Mouse (Mus musculus) gastrocnemius, postnatal 36 days (tissue): ENCODE measurements at regions not wholly inside any gene's neighbourhood (a gene's known extent, or its start where the extent isn't known, plus 50 kb on each side); places are given as distances from the start of the nearest gene placed in this dataset.

Experiments used
- DNase-seq, 2 experiments: peaks; one replicate each; pipeline ENCODE4 v3.0.0; 2022
- intact Hi-C: fragments of 180-260 bp; cut with DNase I; formaldehyde crosslinking; loops from one replicate; pipeline ENCODE4 v1.15.1; 2025

DNA sequence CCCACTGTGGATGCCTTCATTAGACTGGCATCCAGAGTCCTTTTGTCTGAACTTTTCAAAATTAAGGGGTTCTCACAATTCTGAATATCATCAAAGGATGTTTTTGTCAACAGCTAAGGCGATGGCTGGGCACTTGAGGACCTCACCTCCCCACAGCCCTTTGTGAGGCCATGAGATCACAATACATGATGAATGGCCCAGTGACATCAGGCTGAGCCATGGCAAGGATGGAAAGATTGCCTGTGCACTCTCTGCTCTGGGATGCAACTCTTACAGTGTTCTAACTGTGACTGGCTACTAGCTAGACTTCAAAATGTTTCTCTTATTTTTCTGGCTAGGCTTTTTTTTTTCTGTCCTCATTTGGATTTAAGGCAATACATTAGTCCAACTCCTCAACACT is 304.8 kb downstream of the Tbc1d1 start:
- no peak for DNase-seq
- intact Hi-C loops, result no loop called here

DNA sequence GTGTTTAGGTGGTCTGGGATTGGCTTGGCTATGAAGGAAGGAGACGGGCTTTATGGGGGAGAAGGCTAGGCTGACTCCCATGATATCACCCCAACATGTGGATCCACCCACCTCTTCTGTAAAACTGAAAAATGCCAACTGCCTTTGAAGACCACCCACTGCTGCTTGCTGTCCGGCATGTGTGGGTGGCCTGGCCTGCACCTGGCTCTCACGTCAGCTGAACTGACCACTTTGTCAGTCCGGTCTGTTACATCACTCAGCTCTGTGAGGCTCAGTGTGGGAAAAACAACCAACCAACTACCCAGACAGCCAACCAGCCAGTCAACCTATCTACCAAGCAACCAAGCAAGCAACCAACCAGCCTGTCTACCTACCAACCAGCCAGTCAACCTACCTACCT is 305.5 kb downstream of the Tbc1d1 start:
- no peak for DNase-seq

DNA sequence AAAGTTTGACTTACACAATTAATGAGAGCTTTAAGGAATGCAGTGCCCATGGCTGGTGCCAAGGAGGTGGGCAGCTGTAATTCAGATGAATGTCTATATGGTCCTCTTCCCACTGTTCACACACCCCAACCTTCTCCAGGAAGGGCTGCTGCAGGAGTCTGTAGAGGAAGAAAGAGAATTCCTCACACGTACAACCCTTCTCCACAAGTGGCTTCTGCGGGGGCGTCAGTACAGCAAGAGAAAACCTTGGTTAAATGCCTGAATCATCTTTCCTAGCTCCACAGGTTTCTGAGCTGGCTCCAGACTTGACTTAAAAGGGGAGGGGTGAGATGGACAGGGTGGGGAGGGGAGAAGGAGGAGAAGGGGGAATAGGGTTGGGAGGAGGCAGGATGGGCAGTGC is 306.3 kb downstream of the Tbc1d1 start:
- intact Hi-C loops, result no loop called here
- no peak for DNase-seq

More for the DNA sequence above, 305.5 kb downstream of the Tbc1d1 start:
- intact Hi-C loops, result no loop called here

DNA sequence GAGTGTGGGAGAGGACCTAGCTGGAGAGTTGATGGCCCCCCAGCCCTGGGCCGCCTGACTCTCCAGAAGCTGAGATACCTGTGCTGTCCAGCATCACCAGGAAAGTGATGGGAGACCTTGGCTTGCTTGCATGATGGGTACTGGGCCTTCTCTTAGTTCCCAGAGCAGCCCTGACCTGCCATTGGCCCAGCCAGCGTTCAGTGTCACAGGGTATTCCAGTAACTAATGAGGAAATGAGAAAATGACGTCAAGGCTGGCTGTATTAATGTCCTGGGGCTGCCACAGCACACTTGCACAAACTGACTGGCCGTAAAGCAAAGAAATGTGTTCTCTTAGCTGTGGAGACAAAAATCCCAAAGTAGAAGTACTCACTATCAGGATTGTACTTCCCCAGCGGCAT is 307.5 kb downstream of the Tbc1d1 start:
- intact Hi-C loops, result no loop called here
- no peak for DNase-seq

DNA sequence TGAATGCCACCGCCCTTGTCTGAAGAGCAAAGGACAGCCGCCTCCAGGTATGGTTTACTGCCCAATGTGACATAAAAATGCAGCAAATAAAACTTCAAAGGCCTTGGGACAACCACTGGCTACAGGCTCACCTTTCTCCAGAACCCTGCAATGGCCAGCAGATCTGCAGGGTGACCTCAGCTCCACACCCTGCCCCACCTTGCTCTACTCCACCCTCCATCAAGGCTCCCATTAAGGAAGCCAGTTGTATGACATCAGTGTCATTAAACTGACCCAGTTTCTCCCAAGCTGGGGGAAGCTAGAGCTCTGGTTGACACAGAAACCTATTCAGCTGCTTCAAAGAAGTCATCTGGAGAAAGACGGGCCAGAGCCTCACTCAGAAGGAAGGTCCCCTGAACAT is 310.2 kb downstream of the Tbc1d1 start:
- intact Hi-C loops, result no loop called here
- DNase-seq, result no peak

DNA sequence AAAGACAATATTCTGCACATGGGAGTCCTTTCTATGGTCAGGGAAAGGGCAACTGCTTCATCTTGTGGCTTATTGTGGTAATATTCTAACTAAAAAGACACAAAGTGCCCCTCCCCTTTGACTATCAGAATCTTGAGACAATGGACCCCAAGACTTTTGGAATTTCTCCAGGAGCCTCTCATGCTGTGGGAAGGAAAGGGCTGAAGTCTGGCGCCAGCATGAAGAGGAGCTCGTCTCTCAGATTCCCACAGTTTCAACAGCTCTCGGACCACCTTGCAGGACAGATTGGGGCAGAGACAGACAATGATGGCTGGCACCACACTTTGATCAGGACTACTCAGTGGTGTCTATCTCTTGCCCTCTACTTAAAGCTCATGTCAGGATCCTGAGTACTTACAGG is 311.8 kb downstream of the Tbc1d1 start:
- no peak for DNase-seq
- intact Hi-C loops, result no loop called here

DNA sequence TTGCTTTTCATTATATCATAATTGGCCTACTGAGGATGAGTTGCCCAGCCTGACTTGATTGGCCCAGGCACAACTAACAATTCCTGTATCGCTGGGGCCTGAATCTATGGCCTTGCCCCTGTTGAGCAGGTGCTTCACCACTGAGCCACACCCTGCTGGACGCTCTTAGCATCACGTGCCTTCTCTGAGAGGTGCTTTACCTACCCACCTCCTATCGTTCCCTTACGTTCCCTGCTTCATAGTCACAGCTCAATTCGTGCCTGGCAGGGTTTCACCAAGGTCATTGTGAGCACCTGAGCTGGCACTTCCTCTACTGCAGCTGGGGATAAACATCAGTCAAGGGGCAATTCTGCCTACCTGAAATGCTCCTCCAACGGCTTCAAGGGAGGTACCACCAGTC is 312.2 kb downstream of the Tbc1d1 start:
- intact Hi-C loops, result no loop called here
- DNase-seq, result no peak

DNA sequence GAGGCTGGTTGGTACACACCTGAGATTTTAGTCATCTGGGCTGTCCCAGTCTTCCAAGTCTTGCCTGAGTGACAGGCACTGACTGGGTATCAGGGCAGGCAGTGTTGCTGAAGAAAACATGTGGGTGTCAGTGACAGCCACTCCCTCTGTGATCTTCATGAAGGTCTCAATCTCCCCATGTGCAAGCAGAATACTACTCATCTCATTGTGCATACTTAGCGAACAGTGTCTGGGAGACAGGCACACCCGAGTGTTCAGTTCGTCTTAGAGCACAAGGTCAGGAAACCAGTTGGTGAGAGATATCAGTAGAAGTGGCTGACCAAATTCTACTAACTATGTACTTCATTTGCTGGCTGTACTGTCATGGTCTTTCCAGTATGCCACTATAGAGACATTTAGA is 315.9 kb downstream of the Tbc1d1 start:
- intact Hi-C loops, result no loop called here
- no peak for DNase-seq

DNA sequence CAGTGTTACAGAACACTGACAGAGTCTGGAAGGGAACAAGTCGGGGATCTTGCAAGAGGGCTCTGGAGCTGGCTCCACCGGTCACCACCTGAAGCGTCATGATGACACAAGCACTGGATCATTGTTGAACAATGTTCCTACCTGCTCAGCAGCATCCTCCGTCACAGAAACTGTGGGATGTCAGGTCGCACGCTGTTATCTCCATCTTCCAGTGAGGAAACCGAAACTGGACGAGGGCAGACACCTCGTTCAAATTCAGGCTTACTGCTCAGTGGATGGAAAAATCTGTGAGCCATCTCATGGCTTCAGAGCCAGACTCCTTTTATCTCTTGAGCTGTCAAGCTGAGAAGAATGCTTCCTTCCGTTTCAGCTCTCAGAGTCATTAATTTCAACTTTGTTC is 316.3 kb downstream of the Tbc1d1 start:
- no peak for DNase-seq
- intact Hi-C loops, result no loop called here

DNA sequence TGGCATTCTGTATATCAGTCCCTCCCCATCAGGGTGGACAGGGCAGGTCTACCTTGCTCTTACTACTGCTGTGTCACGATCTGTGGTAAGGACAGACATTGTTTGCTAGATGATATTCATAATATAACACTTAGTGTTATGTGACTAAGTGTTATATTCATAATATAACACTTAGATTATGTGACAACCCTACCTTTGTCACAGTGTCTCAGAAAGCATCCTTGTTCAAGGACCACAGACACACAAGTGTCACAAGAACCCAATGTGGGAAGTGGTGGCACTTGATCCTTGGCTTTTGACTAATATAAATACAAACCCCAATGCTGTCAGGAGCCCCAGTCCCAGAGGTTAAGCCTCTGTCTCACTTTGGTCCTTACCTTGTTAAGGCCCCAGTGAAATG is 318.8 kb downstream of the Tbc1d1 start:
- intact Hi-C loops, result no loop called here

DNA sequence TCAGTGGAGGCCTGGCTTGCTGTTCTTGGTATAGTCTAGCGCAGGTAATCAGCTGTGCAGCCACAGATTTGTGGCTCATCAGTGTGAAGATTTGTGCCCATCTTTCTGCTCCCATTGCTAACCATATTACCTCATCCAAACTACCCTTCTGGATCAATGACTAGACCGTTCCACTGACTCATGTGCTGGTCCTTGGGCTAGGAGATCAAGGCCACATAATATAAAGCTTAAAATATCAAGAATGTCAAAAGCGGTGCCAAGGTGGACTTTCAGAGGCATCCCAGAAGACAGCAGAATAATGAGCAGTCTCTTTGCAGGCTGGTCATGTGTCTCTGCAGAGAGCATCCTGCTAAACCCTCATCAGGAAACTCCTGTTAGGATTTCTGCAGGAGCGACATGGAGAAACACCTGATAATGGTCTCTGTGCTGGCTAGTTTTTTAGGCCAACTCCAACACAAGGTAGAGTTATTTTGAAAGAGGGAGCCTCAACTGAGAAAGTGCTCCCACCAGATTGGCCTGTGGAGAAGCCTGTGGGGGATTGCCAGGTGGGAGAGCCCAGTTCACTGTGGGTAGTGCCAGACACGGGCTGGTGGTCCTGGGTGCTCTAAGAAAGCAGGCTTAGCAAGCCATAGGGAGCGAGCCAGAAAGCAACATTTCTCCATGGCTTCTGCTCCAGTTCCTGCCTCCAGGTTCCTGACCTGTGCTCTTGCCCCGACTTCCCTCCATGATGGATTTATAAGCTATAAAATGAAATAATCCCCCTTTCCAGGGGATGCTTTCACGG is 319.8 kb downstream of the Tbc1d1 start:
- intact Hi-C loops, result no loop called here
- no peak for DNase-seq

More for the DNA sequence above, 318.8 kb downstream of the Tbc1d1 start:
- DNase-seq, result no peak

DNA sequence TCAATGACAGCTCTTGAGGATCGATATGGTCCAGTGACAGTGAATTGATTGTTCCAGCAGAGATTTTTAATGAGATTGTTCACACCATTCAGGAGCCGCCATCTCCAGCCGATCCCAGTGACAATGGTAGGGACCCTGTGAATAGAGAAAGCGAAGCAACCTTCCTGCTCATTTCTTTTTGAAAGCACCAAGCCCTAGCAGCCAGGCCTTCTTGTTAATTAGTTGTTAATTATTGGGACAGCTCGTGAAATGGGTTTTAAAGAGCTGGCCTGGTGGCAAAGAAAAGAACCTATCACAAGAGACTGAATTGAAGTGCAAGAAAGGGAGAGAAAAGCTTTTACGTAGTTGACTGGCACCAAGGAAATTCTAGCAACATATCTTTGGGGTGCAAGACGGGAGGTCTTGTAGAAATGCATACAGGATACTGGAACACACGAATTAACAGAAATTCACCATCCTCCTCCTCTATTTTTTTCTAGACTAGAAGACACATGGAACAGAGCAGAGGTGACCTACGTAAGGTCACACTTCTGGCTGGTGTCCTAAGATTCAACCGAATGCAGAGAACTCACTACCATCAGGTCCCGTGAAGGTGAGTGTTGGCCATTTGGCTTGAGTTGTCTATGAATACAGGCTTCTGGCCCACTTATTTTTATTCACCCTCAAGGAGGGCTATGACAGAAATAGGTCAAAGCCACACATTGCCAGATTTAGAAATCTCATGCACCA is 320.7 kb downstream of the Tbc1d1 start:
- intact Hi-C loops, result no loop called here
- DNase-seq, result no peak

DNA sequence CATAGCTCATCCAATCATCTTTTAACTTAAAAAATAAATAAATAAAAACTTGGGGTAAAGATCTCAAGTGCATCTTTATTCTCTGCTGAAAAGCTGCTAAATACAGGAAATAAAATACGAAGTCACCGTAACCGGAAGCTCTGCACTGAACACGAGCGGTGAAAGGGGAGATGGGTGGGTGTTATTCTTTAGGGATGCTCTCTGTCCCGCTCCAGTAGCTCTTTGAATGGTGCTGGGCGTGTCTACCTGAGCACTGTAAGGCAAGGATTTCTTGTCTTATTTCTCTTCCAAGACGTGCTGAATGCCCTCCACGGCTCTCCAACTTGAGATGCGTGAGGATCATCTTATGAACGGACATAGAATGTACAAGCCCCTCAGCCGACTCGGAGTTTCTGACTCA is 322.0 kb downstream of the Tbc1d1 start:
- no peak for DNase-seq
- intact Hi-C loops, result no loop called here

DNA sequence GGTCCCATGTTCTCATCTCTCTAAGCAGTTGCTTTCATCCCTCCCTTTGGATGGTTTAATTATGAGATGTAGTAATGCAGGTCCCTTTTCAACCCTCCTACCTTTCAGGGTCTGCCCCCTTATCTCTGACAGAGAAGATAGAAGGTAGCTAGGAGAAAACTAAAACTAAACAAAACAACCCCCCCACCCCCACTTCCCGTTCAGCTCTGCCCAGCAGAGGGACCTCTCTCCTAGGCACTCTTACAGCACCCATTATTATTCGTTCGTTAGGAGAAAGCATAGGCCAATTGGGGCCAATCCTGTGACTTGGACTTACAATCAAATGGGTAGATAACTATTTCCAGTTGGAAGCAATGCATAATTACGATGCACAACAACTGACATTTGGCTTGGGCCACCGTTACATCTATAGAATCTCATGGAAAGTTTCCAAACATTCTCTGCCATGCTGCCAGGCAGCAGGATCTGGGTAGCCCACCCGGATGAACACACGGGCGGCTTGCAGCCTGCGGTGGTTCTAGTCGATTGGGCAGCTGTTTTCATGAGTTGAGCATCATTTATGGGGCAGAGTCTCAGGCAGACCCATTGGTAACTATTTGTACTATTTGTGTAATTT is 322.6 kb downstream of the Tbc1d1 start:
- no peak for DNase-seq
- intact Hi-C loops, result no loop called here

DNA sequence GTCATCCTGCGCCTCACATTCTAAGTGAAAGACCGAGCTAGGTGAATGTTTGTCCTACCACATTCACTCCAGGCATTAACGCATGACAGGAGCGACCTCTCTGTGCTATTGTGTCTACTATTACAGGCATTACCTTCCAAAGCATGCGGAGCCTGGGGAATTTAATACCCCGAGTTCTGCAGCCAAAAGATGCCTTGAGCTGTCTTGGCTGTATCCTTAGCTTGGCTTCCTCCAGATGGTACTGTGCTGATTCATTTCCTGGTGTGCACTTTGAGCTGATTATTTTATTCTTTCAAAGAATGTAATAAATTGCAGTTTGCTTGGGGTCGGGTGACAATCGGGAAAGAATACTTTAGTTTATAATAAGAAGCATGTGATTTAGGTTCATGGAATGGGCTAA is 323.2 kb downstream of the Tbc1d1 start:
- DNase-seq, result no peak
- intact Hi-C loops, result no loop called here

DNA sequence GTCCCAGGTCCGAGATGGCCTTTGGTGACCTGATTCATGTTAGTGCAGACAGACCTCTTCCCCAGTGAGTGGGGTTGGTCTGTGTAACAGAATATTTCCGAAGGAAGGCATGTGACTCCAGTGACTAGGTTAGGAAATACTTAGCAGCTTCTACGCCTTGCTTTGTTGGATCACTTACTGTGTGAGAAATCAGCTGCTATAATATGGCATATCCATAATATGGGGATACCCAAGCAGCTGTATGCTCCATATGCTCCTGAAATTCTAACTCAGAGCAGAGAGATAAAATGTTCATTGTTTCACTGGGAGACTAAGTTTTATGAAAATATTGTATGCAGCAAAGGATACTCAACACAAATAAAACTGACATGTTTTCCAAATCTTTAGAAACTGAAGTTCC is 318.1 kb upstream of the Klf3 start:
- DNase-seq, result no peak
- intact Hi-C loops, result no loop called here

DNA sequence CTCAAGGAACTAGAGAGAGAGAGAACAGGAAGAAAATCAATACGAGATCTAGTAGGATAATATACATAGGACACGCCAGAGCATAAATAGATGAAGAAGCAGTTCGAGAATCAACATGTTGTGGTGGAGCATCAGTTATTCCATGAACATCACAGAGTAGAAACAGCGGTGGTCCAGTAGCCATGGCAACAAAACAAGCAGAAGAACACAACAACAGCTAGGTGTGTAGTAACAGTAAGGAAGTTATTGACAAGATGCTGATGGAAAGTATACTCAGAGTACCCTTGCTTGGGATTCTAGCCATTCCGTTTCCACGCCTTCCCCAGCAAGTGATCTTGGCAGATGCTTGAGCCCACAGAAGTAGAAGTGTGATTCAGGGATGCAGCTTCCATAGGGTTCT is 317.3 kb upstream of the Klf3 start:
- intact Hi-C loops, result no loop called here
- DNase-seq, result no peak

DNA sequence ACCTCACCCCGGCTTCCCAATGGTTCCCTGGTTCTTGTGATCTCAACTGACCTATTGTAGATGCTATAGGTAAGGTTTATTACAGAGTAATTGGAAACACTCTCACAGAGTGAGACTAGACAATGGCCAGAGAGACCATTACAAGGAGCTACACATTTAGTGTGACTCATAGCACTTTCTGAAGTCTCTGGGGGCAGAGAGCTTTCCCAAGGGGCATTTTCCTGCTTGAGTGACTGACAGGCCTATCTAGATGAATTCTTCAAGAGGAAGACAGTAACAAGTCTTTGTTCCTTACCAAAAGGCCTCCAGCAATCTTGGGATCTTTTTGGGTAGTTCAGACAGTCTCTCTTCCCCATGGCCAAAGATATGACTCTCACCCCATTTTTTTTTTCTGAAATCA is 316.4 kb upstream of the Klf3 start:
- no peak for DNase-seq
- intact Hi-C loops, result no loop called here

DNA sequence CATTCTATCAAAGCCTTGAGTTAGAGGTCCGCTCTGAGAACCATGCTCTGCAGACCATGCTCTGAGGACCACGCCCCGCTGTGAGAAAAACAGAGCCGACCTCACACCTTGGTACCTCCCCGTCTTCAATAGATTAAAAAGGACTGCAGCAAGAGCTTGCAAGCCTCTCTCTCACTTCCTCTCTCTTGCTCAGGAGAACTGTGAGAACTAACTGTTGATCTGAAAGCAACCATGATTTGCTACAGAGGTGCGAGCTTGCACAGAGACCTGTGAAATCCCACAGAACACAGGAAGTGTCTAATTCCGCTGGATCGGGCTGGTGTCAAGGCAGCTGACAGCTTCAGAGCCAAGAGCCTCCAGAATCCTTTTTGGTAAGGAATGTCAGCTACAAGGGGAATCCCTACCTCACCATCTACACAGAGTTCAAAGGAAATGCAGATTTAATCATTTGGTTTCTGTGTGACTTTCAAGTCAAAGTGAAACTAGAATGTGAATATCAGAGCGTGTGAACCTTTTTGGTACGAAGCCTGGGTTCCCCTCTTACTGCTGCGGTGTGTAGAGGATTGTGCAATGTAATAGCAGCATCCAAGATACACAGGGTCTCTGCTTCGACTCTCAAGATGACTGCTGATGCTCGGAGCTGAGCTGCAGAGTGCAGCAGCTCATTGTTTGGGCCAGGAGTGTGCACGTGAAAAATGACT is 315.3 kb upstream of the Klf3 start:
- no peak for DNase-seq
- intact Hi-C loops, result no loop called here

DNA sequence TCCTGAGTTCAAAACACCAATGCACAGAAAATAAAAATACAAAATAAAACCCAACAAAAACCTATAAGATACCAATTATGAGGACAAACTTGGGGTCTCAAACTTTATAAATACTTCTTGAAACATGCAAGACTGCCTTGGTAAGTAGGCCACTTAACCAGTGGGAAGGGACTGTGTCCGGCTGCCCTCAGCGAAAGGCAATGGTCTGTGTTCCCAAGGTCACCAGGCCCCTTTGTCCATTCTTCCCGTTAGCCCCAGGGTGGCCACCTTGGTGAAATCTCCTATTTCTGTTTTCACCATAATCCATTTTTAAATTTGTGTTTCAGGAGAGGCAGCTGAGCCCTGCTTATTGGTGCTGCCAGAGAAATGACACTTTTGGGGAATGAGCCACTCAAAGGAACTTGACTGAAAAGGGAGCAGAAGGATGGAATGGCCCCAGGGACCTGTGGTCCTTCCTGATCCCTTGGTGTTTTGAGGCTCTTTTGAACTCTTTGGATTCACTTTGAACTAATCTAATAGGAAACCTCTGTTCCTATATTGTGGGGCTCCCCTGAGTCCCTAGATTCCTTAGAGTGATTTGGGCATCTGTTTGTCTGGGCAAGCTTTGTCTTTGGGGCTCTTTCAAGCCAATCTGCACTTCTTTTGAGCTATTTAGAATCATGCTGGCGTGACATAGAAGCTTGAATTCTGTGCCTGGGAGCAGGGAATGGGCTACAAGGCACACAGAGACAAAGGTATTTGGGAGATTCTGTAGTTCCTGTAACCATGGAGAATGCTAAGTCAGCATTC is 313.3 kb upstream of the Klf3 start:
- intact Hi-C loops, result no loop called here
- DNase-seq, result no peak
